Mouse (Mus musculus) limb, embryonic 11.5 days (tissue): ENCODE measurements around the gene Ptprg. TPM values are rescaled to one million over a fixed set of nuclear protein-coding genes. Genes with fewer than 3 reads are reported as not detected.

Experiments
- ATAC-seq: fragments of 200-750 bp; cut with Nextera tagmentation; 2 replicates; pipeline ENCODE4 v1.8.0; 2017; ENCODE audit warnings: low read depth; ENCODE audit not compliant: insufficient number of reproducible peaks, low FRiP score, low TSS enrichment
- DNase-seq: peaks from one replicate; pipeline ENCODE4 v3.0.0-alpha.2; 2015; ENCODE audit warnings: low spot score
- H3K27ac ChIP-seq: fragments of 300-500 bp; sonication (generic); replicated peaks from 2 replicates; pipeline ENCODE4 v1.5.1; 2014; ENCODE audit warnings: low read depth, mild to moderate bottlenecking, low read length
- H3K27me3 ChIP-seq: fragments of 300-500 bp; sonication (generic); 2 replicates; pipeline ENCODE4 v1.6.1; 2014; ENCODE audit warnings: mild to moderate bottlenecking, low read length, mixed read lengths; ENCODE audit not compliant: control insufficient read depth, insufficient read depth
- H3K36me3 ChIP-seq: fragments of 300-500 bp; sonication (generic); 2 replicates; pipeline ENCODE4 v1.6.1; 2014; ENCODE audit warnings: mild to moderate bottlenecking, low read length, moderate library complexity, mixed read lengths; ENCODE audit not compliant: control insufficient read depth, insufficient read depth
- H3K4me1 ChIP-seq: fragments of 300-500 bp; sonication (generic); 2 replicates; pipeline ENCODE4 v1.6.1; 2014; ENCODE audit warnings: low read length, mixed read lengths; ENCODE audit not compliant: control insufficient read depth, insufficient read depth
- H3K4me2 ChIP-seq: fragments of 300-500 bp; sonication (generic); 2 replicates; pipeline ENCODE4 v1.6.1; 2014; ENCODE audit warnings: low read depth, mild to moderate bottlenecking, moderate library complexity; ENCODE audit not compliant: severe bottlenecking
- H3K4me3 ChIP-seq: fragments of 300-500 bp; sonication (generic); 2 replicates; pipeline ENCODE4 v1.5.1; 2014; ENCODE audit warnings: low read depth, low read length
- H3K9ac ChIP-seq: fragments of 300-500 bp; sonication (generic); 2 replicates; pipeline ENCODE4 v1.6.1; 2014; ENCODE audit warnings: mild to moderate bottlenecking, low read length
- H3K9me3 ChIP-seq: fragments of 300-500 bp; sonication (generic); 2 replicates; pipeline ENCODE4 v1.6.1; 2016; ENCODE audit warnings: low read length; ENCODE audit not compliant: control insufficient read depth
- WGBS: fragments of 180-500 bp; shearing (Covaris S2); extraction: QIAGEN DNeasy Blood & Tissue Kit; methylation state at CpG from one replicate; pipeline ENCODE4 v1.1.7; 2014; 5-methylcytosine and 5-hydroxymethylcytosine counted together
- polyA plus RNA-seq: library from polyadenylated mRNA; unstranded; fragments of >200 nt; fragmentation: Nextera tagmentation; extraction: Ambion mirVana; gene quantifications from 2 replicates; pipeline ENCODE4 v1.2.1, GENCODE M21; 2014

The Ptprg gene
- polyA plus RNA-seq, 1 experiment from 2014 or later, result 33.8 TPM

DNA sequence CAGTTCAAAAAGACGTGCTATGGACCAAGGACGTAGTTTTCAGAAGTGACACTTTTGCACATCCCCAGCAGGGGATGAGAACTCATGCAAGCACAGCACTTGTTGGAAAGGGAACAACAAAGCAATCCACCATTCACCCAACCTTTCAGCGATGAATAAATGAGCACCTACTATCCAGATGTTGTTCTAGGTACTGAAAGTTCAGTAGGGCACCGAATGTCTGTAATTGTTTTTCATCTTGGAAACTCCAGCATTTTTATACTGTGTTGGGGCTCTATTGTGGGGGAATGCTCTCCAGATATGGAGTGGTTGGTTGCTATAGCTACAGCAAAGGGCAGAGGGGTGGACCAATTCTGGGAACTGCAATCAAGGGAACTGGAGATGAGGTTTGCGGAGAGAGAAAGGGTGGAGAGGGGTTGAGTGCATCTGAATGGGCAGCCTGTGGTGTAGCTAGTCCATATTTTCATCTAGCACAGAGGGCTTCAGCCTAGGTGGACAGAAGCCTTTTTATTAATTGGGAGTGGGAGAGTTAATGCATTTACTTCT, 352.9 kb downstream of the Ptprg start:
- DNase-seq, result no peak
- ATAC-seq, result no peak
- WGBS, result 81% methylated on average over 5 of the region's 5 CpGs
- no peaks in the 10 kb centered on the region for H3K9me3 ChIP-seq
- no peak overlapping the region for H3K9ac ChIP-seq
- H3K4me3 ChIP-seq, result no peak overlapping the region
- H3K4me1 ChIP-seq, result no peaks in the 10 kb centered on the region
- H3K4me2 ChIP-seq, result no peak overlapping the region
- H3K27me3 ChIP-seq, result no peaks in the 10 kb centered on the region
- no peaks in the 10 kb centered on the region for H3K36me3 ChIP-seq
- no peak overlapping the region for H3K27ac ChIP-seq

DNA sequence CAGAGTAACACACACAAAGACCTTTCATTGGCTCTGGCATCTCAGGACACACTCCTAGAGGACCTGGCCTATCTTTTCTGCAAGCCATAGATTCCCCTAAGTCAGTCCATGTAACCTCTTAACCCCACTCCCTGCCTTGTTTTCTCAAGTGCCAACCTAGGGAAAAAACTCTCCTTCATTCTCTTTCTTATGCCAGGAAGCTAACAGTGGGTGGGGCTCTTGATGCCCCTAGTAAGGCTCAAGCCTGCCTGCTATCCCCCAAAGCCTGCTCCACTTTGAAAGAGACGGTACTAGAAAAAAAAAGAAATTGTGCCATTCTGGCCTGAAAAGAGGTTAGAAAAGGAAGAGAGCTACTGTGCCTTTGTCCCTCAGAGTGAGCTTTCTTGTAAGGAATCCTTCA, 358.9 kb downstream of the Ptprg start:
- Histone ChIP-seq H3K9me3 (no peaks in the 10 kb centered on the region), H3K4me2 (no peak overlapping the region), H3K27me3 (no peaks in the 10 kb centered on the region), H3K4me3 (no peak overlapping the region), H3K36me3 (no peaks in the 10 kb centered on the region), H3K27ac (no peak overlapping the region), H3K4me1 (no peaks in the 10 kb centered on the region), H3K9ac (no peak overlapping the region)
- 100% methylated on average over 1 of the region's 1 CpGs for WGBS
- DNase-seq (no peak), ATAC-seq (no peak)

DNA sequence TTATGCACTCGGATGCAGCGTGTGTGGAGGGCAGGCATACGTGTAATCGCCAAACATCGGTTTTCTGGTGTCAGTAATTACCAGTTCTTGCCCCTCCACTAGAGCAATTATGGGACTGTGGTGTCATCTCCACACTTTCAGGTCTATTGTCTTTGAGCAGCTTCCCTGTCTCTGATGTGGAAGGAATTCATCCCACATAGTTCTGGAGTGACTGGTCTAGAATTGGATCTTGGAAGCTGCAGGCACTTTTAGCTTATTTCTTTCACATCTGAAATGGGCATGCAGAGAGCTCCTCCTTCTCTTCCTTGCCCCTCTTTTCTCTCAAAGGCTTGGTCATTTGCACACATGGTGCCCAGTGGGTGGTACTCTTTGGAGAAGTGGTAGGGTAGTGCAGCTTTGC, 363.9 kb downstream of the Ptprg start:
- ATAC-seq, result no peak
- 90% methylated on average over 5 of the region's 5 CpGs for WGBS

DNA sequence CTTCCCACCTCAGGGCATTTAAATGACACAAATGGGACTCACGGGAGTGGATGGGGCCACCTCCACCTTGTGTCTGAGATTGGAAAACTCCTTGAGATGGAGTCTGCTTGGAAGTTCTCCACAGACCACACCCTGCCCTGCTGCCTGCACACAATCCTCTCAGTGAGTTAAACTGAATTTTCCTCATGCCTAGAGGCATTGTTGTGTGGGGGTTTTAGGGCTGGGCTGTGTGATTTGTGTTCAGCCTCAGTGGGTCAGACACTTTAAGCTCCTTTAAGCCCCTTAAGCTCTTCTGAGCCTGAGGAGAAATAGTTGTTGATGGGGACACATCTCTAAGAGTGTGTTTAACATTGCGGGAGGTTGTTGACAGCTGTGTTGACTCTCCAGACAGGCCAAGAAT, 375.2 kb downstream of the Ptprg start:
- H3K27me3 ChIP-seq, result no peaks in the 10 kb centered on the region
- no peaks in the 10 kb centered on the region for H3K9me3 ChIP-seq
- ATAC-seq, result no peak
- no peaks in the 10 kb centered on the region for H3K4me1 ChIP-seq
- H3K9ac ChIP-seq, result no peak overlapping the region
- no peak overlapping the region for H3K4me2 ChIP-seq
- H3K4me3 ChIP-seq, result no peak overlapping the region
- WGBS, result 65% methylated on average over 2 of the region's 2 CpGs
- no peaks in the 10 kb centered on the region for H3K36me3 ChIP-seq
- no peak for DNase-seq
- H3K27ac ChIP-seq, result no peak overlapping the region

More for the DNA sequence above, 363.9 kb downstream of the Ptprg start:
- H3K4me3 ChIP-seq, result no peak overlapping the region
- no peaks in the 10 kb centered on the region for H3K9me3 ChIP-seq
- no peak overlapping the region for H3K27ac ChIP-seq
- no peak for DNase-seq
- no peaks in the 10 kb centered on the region for H3K36me3 ChIP-seq
- H3K9ac ChIP-seq, result no peak overlapping the region
- H3K27me3 ChIP-seq, result no peaks in the 10 kb centered on the region
- H3K4me1 ChIP-seq, result no peaks in the 10 kb centered on the region
- no peak overlapping the region for H3K4me2 ChIP-seq

DNA sequence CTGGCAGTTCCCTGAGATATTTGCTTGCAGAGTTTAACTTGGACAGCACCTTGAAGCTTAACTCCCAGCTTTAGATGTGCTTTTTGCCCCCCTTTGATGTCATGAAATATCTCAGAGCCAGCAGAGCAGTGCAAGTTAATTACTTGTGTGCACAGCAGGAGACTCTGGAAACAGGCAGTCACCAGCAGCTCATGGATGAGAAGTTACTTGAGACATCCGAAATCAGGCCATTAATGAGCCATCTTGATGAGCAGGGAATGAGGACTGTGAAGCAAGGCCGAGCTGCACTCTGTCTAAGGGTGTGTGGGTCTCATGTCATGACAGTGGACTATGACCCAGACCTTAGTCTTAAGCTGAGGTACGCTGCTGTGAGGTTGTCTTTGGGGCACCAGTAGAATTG, 379.2 kb downstream of the Ptprg start:
- no peak overlapping the region for H3K9ac ChIP-seq
- WGBS, result 35% methylated on average over 3 of the region's 3 CpGs
- no peak overlapping the region for H3K4me3 ChIP-seq
- H3K36me3 ChIP-seq, result no peaks in the 10 kb centered on the region
- H3K27me3 ChIP-seq, result no peaks in the 10 kb centered on the region
- no peak overlapping the region for H3K27ac ChIP-seq
- DNase-seq (no peak), ATAC-seq (no peak)
- H3K9me3 ChIP-seq, result no peaks in the 10 kb centered on the region
- H3K4me1 ChIP-seq, result no peaks in the 10 kb centered on the region
- H3K4me2 ChIP-seq, result no peak overlapping the region

DNA sequence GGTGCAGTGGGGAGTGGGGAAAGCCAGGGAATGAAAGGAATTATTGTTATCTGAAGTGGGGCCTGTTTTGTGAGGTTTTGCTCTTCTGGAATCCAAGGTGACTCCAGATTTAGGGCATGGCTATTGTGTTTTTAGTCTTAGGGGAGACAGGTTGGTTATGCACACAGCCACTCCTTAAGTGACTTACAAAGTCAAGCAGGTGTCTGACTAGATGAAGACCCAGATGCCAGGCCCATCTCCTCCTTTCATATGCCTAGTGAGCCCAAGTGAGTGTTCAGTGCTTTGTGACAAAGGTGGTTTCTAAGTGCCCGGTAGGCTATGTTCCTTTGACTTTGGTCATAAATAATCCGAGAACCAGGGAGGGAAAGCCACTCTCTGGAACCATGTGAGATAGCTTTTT, 381.2 kb downstream of the Ptprg start:
- H3K4me2 ChIP-seq, result no peak overlapping the region
- H3K27ac ChIP-seq, result no peak overlapping the region
- H3K9ac ChIP-seq, result no peak overlapping the region
- DNase-seq (no peak), ATAC-seq (no peak)
- H3K4me1 ChIP-seq, result no peaks in the 10 kb centered on the region
- WGBS, result 76% methylated on average over 2 of the region's 2 CpGs
- no peaks in the 10 kb centered on the region for H3K36me3 ChIP-seq
- no peaks in the 10 kb centered on the region for H3K27me3 ChIP-seq
- H3K4me3 ChIP-seq, result no peak overlapping the region
- no peaks in the 10 kb centered on the region for H3K9me3 ChIP-seq

DNA sequence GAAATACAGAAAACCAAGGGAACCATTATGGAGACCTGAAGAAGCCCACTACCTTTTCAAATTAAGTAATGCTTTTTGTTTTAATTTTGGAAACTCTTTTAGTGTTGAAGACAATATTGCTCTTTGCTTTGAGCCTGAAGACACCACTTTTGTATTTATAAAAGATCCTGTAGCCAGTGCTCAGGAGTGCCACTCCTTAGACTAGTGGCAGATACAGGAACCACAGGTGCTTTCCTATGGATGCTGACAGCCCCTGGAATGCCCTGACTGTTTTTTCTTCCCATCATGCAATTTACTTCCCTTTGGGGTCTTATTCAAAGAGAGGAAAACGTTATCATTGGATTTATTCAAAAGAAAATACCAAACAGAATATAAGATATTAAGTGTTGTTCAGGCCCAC, 381.9 kb downstream of the Ptprg start:
- H3K27me3 ChIP-seq, result no peaks in the 10 kb centered on the region
- no peaks in the 10 kb centered on the region for H3K4me1 ChIP-seq
- no peaks in the 10 kb centered on the region for H3K9me3 ChIP-seq
- no peak for ATAC-seq
- H3K9ac ChIP-seq, result no peak overlapping the region
- no peak overlapping the region for H3K4me3 ChIP-seq
- DNase-seq, result no peak
- no peaks in the 10 kb centered on the region for H3K36me3 ChIP-seq
- no peak overlapping the region for H3K4me2 ChIP-seq
- no peak overlapping the region for H3K27ac ChIP-seq
- WGBS, result 40% methylated on average over 1 of the region's 1 CpGs

DNA sequence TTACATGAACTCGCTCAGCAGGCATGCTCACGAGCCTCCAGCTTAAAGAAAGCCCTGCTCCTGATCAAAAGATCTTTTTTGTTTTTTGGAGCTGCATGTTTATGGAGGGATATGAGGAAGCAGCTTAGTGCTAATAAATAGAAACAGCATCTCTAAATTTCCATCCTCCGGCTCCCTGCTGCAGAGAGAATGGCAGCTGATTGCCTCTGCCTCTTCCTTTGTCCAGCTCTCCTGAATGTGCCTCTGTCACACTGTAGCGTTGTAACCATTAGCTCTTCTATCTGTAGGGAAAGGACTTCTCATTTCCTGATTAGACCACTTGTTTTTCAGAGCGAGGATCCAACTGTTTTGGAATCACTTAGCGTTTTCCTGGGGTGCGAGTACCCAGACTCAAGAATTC, 382.4 kb downstream of the Ptprg start:
- WGBS, result 86% methylated on average over 7 of the region's 7 CpGs
- no peak overlapping the region for H3K4me3 ChIP-seq
- no peak for DNase-seq
- H3K27ac ChIP-seq, result no peak overlapping the region
- H3K4me1 ChIP-seq, result no peaks in the 10 kb centered on the region
- no peaks in the 10 kb centered on the region for H3K9me3 ChIP-seq
- no peaks in the 10 kb centered on the region for H3K36me3 ChIP-seq
- H3K27me3 ChIP-seq, result no peaks in the 10 kb centered on the region
- no peak overlapping the region for H3K4me2 ChIP-seq
- no peak for ATAC-seq
- H3K9ac ChIP-seq, result no peak overlapping the region

DNA sequence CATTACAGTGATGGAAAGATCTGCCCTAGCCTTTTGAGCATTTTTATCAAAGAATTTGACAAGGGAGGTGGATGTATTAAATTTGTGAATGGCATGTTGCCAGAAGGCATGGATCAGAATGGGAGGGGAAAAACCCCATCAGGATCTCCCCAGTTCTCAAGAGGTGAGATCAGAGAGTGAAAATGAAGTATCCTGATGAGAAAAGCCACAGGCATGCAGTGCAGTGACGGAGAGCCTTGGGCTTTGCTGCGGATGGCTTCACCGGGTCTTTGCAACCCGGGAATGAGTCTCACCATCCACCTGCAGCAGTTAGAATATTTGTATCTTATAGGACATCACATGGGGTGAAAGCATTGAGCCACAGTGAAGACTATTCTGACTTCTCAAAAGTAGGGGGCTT, 385.6 kb downstream of the Ptprg start:
- no peak for DNase-seq
- H3K4me3 ChIP-seq, result no peak overlapping the region
- no peaks in the 10 kb centered on the region for H3K27me3 ChIP-seq
- H3K27ac ChIP-seq, result no peak overlapping the region
- WGBS, result 93% methylated on average over 4 of the region's 4 CpGs
- H3K36me3 ChIP-seq, result no peaks in the 10 kb centered on the region
- no peak overlapping the region for H3K9ac ChIP-seq
- H3K9me3 ChIP-seq, result no peaks in the 10 kb centered on the region
- no peak for ATAC-seq
- H3K4me2 ChIP-seq, result no peak overlapping the region
- H3K4me1 ChIP-seq, result no peaks in the 10 kb centered on the region
